Mouse (Mus musculus) heart, adult 2 months (tissue): ENCODE measurements at regions not wholly inside any gene's neighbourhood (a gene's known extent, or its start where the extent isn't known, plus 50 kb on each side); places are given as distances from the start of the nearest gene placed in this dataset.
"Not testable (repeated sequence)": the region's sequence is repeated elsewhere in the genome, so short reads cannot be mapped to it uniquely, and the experiment has no call there.

Source experiments
- DNase-seq, 2 experiments: peaks; one replicate each; pipeline ENCODE4 v3.0.0; 2021
- H3K27ac ChIP-seq: fragments of 200-600 bp; 2 replicates; pipeline ENCODE4 v1.8.1; 2022
- H3K27me3 ChIP-seq: fragments of 200-500 bp; 2 replicates; pipeline ENCODE4 v1.6.1; 2012; ENCODE audit warnings: mild to moderate bottlenecking, low read length, inconsistent platforms, mixed read lengths; ENCODE audit not compliant: control insufficient read depth, insufficient read depth
- H3K36me3 ChIP-seq: fragments of 200-500 bp; 2 replicates; pipeline ENCODE4 v1.6.1; 2012; ENCODE audit warnings: low read length, inconsistent platforms; ENCODE audit not compliant: control insufficient read depth, insufficient read depth
- H3K4me1 ChIP-seq: fragments of 200-500 bp; 2 replicates; pipeline ENCODE4 v1.6.1; 2011; ENCODE audit warnings: low read length; ENCODE audit not compliant: control insufficient read depth, insufficient read depth
- H3K4me3 ChIP-seq: fragments of 200-600 bp; 2 replicates; pipeline ENCODE4 v1.8.1; 2022
- H3K79me2 ChIP-seq: fragments of 200-500 bp; replicated peaks from 2 replicates; pipeline ENCODE4 v1.6.1; 2012; ENCODE audit warnings: mild to moderate bottlenecking, inconsistent platforms, low read length, moderate library complexity, mixed read lengths; ENCODE audit not compliant: control insufficient read depth, insufficient read depth
- H3K9ac ChIP-seq: fragments of 200-500 bp; 2 replicates; pipeline ENCODE4 v1.6.1; 2012; ENCODE audit warnings: low read depth, mild to moderate bottlenecking, control low read depth, inconsistent platforms, low read length, mixed read lengths
- CTCF ChIP-seq: fragments of 200-600 bp; IDR thresholded peaks from 2 replicates; pipeline ENCODE4 v1.8.1; 2022; ENCODE audit warnings: antibody characterized with exemption, mild to moderate bottlenecking, moderate library complexity
- EP300 ChIP-seq: fragments of 200-500 bp; IDR thresholded peaks from 2 replicates; pipeline ENCODE4 v1.6.1; 2011; ENCODE audit warnings: low read depth, low read length, control low read depth; ENCODE audit not compliant: insufficient read depth
- POLR2A ChIP-seq: fragments of 200-500 bp; IDR thresholded peaks from 2 replicates; pipeline ENCODE4 v1.6.1; 2011; ENCODE audit warnings: mild to moderate bottlenecking, low read depth, low read length, control low read depth; ENCODE audit not compliant: insufficient read depth
- WGBS: fragments of 180-500 bp; shearing (Covaris S2); methylation state at CpG from one replicate; pipeline ENCODE4 v1.1.7; 2018; 5-methylcytosine and 5-hydroxymethylcytosine counted together
- intact Hi-C: fragments of 180-260 bp; cut with DNase I; formaldehyde crosslinking; loops from one replicate; pipeline ENCODE4 v1.15.1; 2025

GRCm38 (mm10) chr3:49636676-49637075 lies 120.4 kb downstream of the Pcdh18 start:
- no peaks in the 10 kb centered on the region for H3K36me3 ChIP-seq
- 39% methylated on average over 2 of the region's 2 CpGs for WGBS

DNA sequence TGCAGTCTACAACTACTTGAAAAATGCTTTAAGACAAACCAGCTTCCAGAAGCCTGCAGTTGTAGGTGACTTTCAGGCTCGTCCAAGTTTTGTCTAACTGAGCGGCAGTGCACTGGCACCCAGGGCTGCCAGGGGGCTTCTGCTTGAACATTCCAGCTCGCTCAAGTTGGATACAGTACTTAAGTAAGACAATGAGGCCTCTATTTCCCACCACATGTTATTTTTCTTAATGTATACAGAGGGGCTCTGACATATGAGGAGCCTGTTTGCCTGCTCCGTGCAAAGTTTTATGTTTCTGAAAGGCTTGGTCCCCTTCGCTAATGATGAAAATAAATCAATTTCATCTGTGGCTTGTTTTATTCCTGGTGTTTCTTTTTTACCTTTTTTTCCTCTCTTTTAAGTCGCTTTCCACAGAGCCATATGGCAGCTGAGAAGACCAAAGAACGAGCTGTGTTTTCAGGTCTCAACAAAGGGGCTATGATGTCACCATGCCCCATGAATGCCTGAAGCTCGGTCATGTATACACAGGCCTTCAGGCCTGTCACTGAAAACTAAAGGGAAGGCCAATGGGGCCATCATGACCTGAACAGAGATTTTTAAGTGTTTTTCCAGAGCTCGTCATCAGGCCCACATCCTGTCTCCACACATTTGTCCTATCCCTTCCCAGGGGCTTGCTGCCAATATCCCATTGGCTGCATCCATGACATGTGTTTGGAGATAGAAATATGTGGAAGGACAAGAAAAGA lies 164.2 kb downstream of the Pcdh18 start:
- H3K4me1 ChIP-seq = no peaks in the 10 kb centered on the region
- H3K4me3 ChIP-seq = no peak overlapping the region
- no peak for TF ChIP-seq EP300
- no peak for TF ChIP-seq CTCF
- no peak for TF ChIP-seq POLR2A
- 73% methylated on average over 9 of the region's 9 CpGs for WGBS
- no peaks in the 10 kb centered on the region for H3K79me2 ChIP-seq
- H3K36me3 ChIP-seq = no peaks in the 10 kb centered on the region
- no peak overlapping the region for H3K9ac ChIP-seq
- H3K27ac ChIP-seq = no peak overlapping the region
- no peaks in the 10 kb centered on the region for H3K27me3 ChIP-seq
- no peak for DNase-seq
- intact Hi-C loops = no loop called here

More at GRCm38 (mm10) chr3:49636676-49637075, 120.4 kb downstream of the Pcdh18 start:
- Histone ChIP-seq H3K9ac (no peak overlapping the region), H3K27ac (no peak overlapping the region), H3K4me1 (peaks cover 2% of the 10 kb centered on the region), H3K79me2 (no peaks in the 10 kb centered on the region), H3K4me3 (no peak overlapping the region), H3K27me3 (no peaks in the 10 kb centered on the region)
- intact Hi-C loops = no loop called here
- no peak for DNase-seq
- TF ChIP-seq CTCF (no peak), POLR2A (no peak), EP300 (no peak)

- Histone ChIP-seq H3K36me3 (no peaks in the 10 kb centered on the region), H3K27ac (no peak overlapping the region), H3K4me1 (no peaks in the 10 kb centered on the region), H3K27me3 (no peaks in the 10 kb centered on the region), H3K4me3 (no peak overlapping the region), H3K9ac (no peak overlapping the region), H3K79me2 (no peaks in the 10 kb centered on the region)
- intact Hi-C loops = no loop called here
- 81% methylated on average over 2 of the region's 2 CpGs for WGBS
- no peak for TF ChIP-seq POLR2A
- TF ChIP-seq EP300 = no peak
- no peak for TF ChIP-seq CTCF
- no peak for DNase-seq
Measured at GRCm38 (mm10) chr3:49590234-49590633, 166.9 kb downstream of the Pcdh18 start.

DNA sequence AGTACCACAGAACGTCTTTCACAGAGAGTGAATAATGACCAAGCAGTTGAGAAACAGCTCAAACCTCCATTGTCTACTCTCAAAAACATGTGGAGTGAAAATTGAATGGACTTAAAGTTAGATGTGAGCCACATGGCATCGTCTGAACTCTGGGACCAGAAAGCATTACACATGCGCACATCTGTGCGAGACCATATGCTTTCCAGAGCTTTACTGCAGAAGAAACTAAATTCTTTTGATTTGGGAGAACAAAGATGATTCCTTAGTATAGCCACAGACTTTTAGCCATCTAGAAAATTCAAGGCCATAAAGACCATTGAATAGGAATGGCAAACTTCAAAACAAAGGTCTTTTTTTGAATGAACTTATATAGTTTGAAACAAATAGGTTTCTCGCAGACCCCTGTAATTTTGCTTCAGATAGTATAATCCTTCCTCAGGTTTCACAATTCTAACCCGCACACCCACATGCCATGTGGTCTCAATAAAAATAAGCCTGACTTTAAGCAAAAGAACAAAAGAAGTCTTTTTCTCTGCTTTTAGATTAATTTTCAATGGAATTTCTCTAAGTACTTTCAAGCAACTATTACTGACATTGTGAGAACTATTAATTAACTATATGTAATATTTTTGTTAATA lies 170.5 kb downstream of the Pcdh18 start:
- no peaks in the 10 kb centered on the region for H3K36me3 ChIP-seq
- H3K9ac ChIP-seq = no peak overlapping the region
- H3K4me1 ChIP-seq = no peaks in the 10 kb centered on the region
- no peak for TF ChIP-seq POLR2A
- TF ChIP-seq EP300 = no peak
- no peak for TF ChIP-seq CTCF
- no peak overlapping the region for H3K27ac ChIP-seq
- intact Hi-C loops = no loop called here
- H3K79me2 ChIP-seq = no peaks in the 10 kb centered on the region
- DNase-seq = no peak
- 82% methylated on average over 6 of the region's 6 CpGs for WGBS
- H3K4me3 ChIP-seq = no peak overlapping the region
- H3K27me3 ChIP-seq = no peaks in the 10 kb centered on the region

DNA sequence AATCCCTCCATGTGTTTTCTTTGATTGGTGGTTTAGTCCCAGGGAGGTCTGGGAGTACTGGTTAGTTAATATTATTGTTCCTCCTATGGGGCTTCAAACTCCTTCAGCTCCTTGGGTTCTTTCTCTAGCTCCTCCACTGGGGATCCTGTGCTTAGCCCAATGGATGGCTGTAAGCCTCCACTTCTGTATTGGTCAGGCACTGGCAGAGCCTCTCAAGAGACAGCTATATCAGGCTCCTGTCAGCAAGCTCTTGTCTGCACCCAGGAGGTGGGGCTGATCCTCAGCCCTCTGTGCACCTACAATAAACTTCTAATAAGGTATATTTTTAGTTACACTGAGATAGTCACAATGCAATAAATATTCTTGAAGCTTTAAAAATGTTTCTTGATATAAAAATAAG lies 171.2 kb downstream of the Pcdh18 start:
- H3K36me3 ChIP-seq, H3K4me1 ChIP-seq, H3K27ac ChIP-seq, H3K9ac ChIP-seq, intact Hi-C loops, H3K27me3 ChIP-seq, H3K4me3 ChIP-seq, H3K79me2 ChIP-seq: not testable (repeated sequence)
- peak in 1 of 2 experiments; percentile 13 for DNase-seq
